Mouse (Mus musculus): ENCODE results near the gene Psmc6. TPM values are rescaled to one million over a fixed set of nuclear protein-coding genes. Genes with fewer than 3 reads are reported as not detected.

Psmc6 gene
- 149 and 174 TPM in 2 replicates for polyA plus RNA-seq (2012; rRNA removed)

GRCm38 (mm10) chr14:45329589-45330181 is at the start of gene Psmc6:
Gene Psmc6 (plus strand): TSS chr14:45329788.

GRCm38 (mm10) chr14:45318426-45319236 is 11.0 kb upstream of the Psmc6 start, which contains the start of gene Ero1l:
Gene Ero1l (minus strand): TSS chr14:45318771.

GRCm38 (mm10) chr14:45350931-45351859 is 21.6 kb downstream of the Psmc6 start, which contains the start of gene Styx:
Gene Styx (plus strand): TSS chr14:45351093.

Other genes starting within 250 kb of the Psmc6 start
- gene Gpr137c, start 110.1 kb upstream of the Psmc6 start, polyA plus RNA-seq (2012; rRNA removed), result 21.9 and 23.6 TPM in 2 replicates
- gene Txndc16, start 109.5 kb upstream of the Psmc6 start, polyA plus RNA-seq (2012; rRNA removed), result 22.9 and 24.4 TPM in 2 replicates
- 18.0 and 19.9 TPM in 2 replicates for gene Ero1l, start 11.0 kb upstream of the Psmc6 start, polyA plus RNA-seq (2012; rRNA removed)
- 21.2 and 22.5 TPM in 2 replicates for gene Styx, start 21.3 kb downstream of the Psmc6 start, polyA plus RNA-seq (2012; rRNA removed)
- 13.0 and 14.1 TPM in 2 replicates for gene Gnpnat1, start 75.1 kb downstream of the Psmc6 start, polyA plus RNA-seq (2012; rRNA removed)
- gene Fermt2, start 200.3 kb downstream of the Psmc6 start, polyA plus RNA-seq (2012; rRNA removed), result 49.0 and 55.6 TPM in 2 replicates

Data from central nervous system, embryonic 14 days (tissue).